Mouse (Mus musculus) heart, embryonic 11.5 days (tissue): ENCODE results near the gene Tspan11. TPM values are rescaled to one million over a fixed set of nuclear protein-coding genes. Genes with fewer than 3 reads are reported as not detected.

ENCODE experiments used
- ATAC-seq: fragments of 200-750 bp; cut with Nextera tagmentation; replicated peaks from 2 replicates; pipeline ENCODE4 v1.8.0; 2017; ENCODE audit warnings: moderate library complexity; ENCODE audit not compliant: insufficient number of reproducible peaks, low FRiP score, low TSS enrichment
- H3K27ac ChIP-seq: fragments of 300-500 bp; sonication (generic); 2 replicates; pipeline ENCODE4 v1.5.1; 2014; ENCODE audit warnings: mild to moderate bottlenecking, low read depth, low read length
- H3K27me3 ChIP-seq: fragments of 300-500 bp; sonication (generic); 2 replicates; pipeline ENCODE4 v1.6.1; 2014; ENCODE audit warnings: mild to moderate bottlenecking, low read length, mixed read lengths; ENCODE audit not compliant: control insufficient read depth, insufficient read depth
- H3K36me3 ChIP-seq: fragments of 300-500 bp; sonication (generic); 2 replicates; pipeline ENCODE4 v1.6.1; 2014; ENCODE audit warnings: mild to moderate bottlenecking, low read length, moderate library complexity, mixed read lengths; ENCODE audit not compliant: control insufficient read depth, insufficient read depth
- H3K4me1 ChIP-seq: fragments of 300-500 bp; sonication (generic); 2 replicates; pipeline ENCODE4 v1.6.1; 2014; ENCODE audit warnings: low read length; ENCODE audit not compliant: control insufficient read depth, insufficient read depth
- H3K4me2 ChIP-seq: fragments of 300-500 bp; sonication (generic); 2 replicates; pipeline ENCODE4 v1.6.1; 2014; ENCODE audit warnings: mild to moderate bottlenecking, moderate library complexity
- H3K4me3 ChIP-seq: fragments of 300-500 bp; sonication (generic); 2 replicates; pipeline ENCODE4 v1.5.1; 2014; ENCODE audit warnings: low read depth, low read length
- H3K9ac ChIP-seq: fragments of 300-500 bp; sonication (generic); 2 replicates; pipeline ENCODE4 v1.6.1; 2014; ENCODE audit warnings: mild to moderate bottlenecking, low read depth, low read length, moderate library complexity
- H3K9me3 ChIP-seq: fragments of 300-500 bp; sonication (generic); replicated peaks from 2 replicates; pipeline ENCODE4 v1.6.1; 2016; ENCODE audit warnings: low read length; ENCODE audit not compliant: control insufficient read depth
- WGBS: fragments of 180-500 bp; shearing (Covaris S2); extraction: QIAGEN DNeasy Blood & Tissue Kit; methylation state at CpG from one replicate; pipeline ENCODE4 v1.1.7; 2014; ENCODE audit not compliant: insufficient replicate concordance; 5-methylcytosine and 5-hydroxymethylcytosine counted together
- polyA plus RNA-seq: library from polyadenylated mRNA; unstranded; fragments of >200 nt; fragmentation: Nextera tagmentation; extraction: Ambion mirVana; gene quantifications from 2 replicates; pipeline ENCODE4 v1.2.1, GENCODE M21; 2014

The Tspan11 gene
- polyA plus RNA-seq, 1 experiment from 2014 or later: 2.0 TPM

DNA sequence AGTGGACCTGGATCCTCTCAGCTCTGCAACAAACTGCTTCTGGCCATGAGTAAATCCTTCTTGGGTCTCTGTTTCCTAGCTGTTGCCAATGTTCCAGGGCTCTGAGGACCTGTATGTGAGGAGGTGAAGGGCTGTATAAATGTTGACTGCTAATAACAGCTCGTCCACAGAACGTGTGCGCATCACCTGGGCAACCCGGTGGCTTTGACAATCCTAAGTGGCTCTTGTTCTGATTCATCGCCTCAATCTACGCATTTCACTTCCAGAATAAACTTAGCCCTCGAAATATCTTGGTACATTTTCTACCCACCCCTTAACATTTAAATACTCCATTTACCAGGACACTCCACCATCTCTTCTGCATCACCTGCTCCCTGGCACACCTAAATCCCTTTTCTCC lies 34.1 kb upstream of the Tspan11 start:
- ATAC-seq: no peak
- no peaks in the 10 kb centered on the region for H3K9me3 ChIP-seq
- no peak overlapping the region for H3K9ac ChIP-seq
- no peaks in the 10 kb centered on the region for H3K27me3 ChIP-seq
- H3K36me3 ChIP-seq: no peaks in the 10 kb centered on the region
- 82% methylated on average over 7 of the region's 7 CpGs for WGBS
- H3K27ac ChIP-seq: no peak overlapping the region
- 0 out of 2 replicates have a peak, but pooled peaks cover 3% of the 10 kb centered on the region for H3K4me1 ChIP-seq
- H3K4me3 ChIP-seq: no peak overlapping the region
- no peak overlapping the region for H3K4me2 ChIP-seq

DNA sequence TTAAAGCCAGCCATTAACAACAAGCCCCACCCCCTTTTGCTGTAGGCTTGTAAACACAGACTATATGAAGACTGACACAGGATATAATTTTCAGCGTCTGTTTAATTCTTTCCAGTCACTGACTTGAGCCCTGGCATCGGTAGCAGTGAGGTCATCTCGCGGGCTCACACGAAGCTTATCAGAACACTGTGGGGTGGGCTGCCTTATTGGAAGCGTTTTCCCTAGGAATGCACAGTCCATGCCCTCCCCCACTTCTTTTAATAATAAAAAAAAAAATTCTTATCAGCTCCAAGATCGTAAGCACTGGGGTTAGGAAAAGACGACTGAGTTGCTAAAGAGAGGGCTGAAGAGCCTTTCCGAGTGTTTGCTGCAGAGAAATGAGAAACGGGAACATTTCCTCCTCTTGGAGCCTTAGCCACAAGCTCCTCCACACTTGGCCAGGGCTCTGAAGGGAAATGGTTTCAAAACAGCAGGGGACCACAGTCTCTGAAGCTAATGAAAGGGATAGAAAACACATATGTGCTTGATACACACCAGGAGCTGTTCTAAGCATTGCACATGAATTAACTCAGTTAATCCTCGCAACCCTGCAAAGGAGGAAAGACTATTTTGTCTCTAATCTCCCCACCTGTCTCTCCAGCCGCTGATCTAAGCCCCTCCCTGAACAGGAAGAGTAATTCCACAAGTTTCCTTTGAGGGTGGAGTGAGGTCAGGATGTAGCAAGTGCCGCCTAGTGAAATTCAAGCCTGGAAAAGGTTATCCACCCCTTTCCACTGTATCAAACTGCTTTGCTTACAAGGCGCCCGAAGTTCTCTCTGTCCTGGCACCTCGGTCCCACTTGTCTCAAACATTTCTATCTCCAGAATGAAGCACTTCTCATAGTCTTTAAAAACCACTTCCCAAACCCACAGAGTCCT lies 33.4 kb upstream of the Tspan11 start:
- WGBS: 18% methylated on average over 16 of the region's 16 CpGs
- Histone ChIP-seq H3K4me3 (no peak overlapping the region), H3K9ac (no peak overlapping the region), H3K4me1 (0 out of 2 replicates have a peak, but pooled peaks cover 3% of the 10 kb centered on the region), H3K36me3 (no peaks in the 10 kb centered on the region), H3K4me2 (peak overlapping the region; percentile 54), H3K27me3 (no peaks in the 10 kb centered on the region), H3K27ac (peak overlapping the region; percentile 59), H3K9me3 (no peaks in the 10 kb centered on the region)
- ATAC-seq: peak; percentile 58; the same call in 1 of the 2 replicates

DNA sequence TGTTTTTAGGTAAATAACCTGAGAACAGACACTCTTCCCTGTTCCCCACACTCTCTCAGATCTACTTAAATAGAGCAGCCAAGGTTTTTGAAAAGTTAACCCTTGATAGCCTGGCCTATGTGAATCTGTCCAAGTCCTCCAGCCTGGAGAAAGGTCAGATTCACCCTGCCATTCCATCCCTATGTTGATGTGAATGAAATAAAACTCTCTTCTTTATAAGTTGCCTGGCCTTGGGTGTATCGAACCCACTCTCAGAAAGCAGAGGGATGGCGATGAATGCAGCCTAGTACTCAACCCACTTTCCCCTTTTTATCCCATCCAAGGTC lies 32.7 kb upstream of the Tspan11 start:
- Histone ChIP-seq H3K27me3 (no peaks in the 10 kb centered on the region), H3K36me3 (no peaks in the 10 kb centered on the region), H3K4me2 (peak overlapping the region; percentile 54; the same call in 1 of the 2 replicates), H3K27ac (no peak overlapping the region), H3K4me1 (0 out of 2 replicates have a peak, but pooled peaks cover 3% of the 10 kb centered on the region), H3K4me3 (no peak overlapping the region), H3K9me3 (no peaks in the 10 kb centered on the region), H3K9ac (no peak overlapping the region)
- WGBS: 86% methylated on average over 2 of the region's 2 CpGs
- no peak for ATAC-seq

DNA sequence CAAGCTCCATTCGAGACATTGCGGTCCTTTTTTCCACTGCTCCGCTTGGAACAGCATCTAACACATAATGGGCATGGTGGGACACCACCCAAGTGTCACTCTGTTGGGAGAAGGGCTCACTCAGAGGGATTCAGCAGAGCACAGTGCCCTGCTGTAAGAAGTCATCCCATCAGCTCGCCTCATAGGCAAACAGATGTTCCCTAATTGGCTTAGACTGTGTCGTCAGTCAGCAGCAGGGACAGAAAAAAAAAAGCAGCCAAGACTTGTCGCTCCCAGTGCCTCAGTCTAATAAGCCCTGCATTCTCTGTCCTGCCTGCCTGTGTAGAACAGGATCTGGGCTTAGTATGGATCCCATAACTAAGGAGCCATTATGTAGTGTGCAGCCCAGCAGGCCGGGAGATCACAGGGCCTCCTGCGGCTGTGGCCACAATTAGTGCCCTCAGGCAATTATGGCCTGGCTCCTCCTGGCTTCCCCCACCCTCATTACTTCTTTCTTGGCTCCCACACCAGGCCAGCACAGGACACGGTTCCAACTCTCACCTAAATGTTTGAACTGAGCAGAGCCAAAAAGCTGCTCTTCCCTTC lies 31.6 kb upstream of the Tspan11 start:
- no peak for ATAC-seq
- Histone ChIP-seq H3K9me3 (no peaks in the 10 kb centered on the region), H3K9ac (no peak overlapping the region), H3K4me1 (0 out of 2 replicates have a peak, but pooled peaks cover 3% of the 10 kb centered on the region), H3K4me3 (no peak overlapping the region), H3K27ac (no peak overlapping the region), H3K36me3 (no peaks in the 10 kb centered on the region), H3K27me3 (no peaks in the 10 kb centered on the region), H3K4me2 (no peak overlapping the region)
- 56% methylated on average over 9 of the region's 9 CpGs for WGBS

DNA sequence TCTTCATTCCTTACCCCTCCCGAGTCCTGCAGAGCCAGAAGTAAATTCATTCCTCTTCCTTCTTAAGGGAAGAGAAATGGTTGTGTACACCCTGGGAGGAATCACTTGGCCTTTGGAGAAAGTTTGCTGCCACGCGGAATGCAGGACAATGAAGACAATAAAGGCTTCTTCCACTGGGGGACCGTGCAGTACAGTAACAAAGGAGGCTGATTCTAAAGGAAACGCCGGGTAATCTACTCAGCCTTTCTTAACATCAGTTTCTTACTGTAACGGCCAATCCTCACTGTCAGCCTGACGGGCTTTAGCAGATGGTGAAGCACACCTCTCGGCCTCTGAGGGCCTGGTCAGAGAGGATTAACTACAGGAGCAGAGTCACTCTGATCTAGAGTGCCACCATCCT lies 25.4 kb upstream of the Tspan11 start:
- no peak overlapping the region for H3K4me3 ChIP-seq
- H3K4me2 ChIP-seq: no peak overlapping the region
- H3K4me1 ChIP-seq: no peaks in the 10 kb centered on the region
- no peaks in the 10 kb centered on the region for H3K27me3 ChIP-seq
- no peaks in the 10 kb centered on the region for H3K36me3 ChIP-seq
- no peak for ATAC-seq
- 70% methylated on average over 9 of the region's 9 CpGs for WGBS
- no peak overlapping the region for H3K27ac ChIP-seq
- no peaks in the 10 kb centered on the region for H3K9me3 ChIP-seq
- H3K9ac ChIP-seq: no peak overlapping the region

DNA sequence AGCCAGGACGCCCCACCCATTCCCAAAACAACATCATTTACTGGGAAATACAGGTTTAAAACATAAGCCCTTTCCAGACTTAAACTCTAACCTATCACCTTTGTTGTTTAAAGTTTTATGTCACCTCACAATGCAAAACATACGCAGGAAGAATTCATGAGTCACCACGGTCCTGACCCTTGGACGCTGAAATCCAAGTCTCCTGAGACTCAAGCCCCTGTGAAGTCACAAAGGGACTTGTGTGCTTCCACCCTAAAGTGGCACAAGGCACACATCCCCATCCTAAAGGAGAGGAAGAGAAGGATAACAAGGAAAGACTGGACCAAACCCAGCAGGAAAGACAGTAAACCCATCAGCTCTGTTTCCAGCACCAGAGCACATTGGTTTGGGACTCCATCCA lies 22.0 kb upstream of the Tspan11 start:
- H3K9me3 ChIP-seq: no peaks in the 10 kb centered on the region
- no peak overlapping the region for H3K4me2 ChIP-seq
- H3K4me3 ChIP-seq: no peak overlapping the region
- no peak overlapping the region for H3K9ac ChIP-seq
- WGBS: 80% methylated on average over 4 of the region's 4 CpGs
- no peak overlapping the region for H3K27ac ChIP-seq
- no peaks in the 10 kb centered on the region for H3K27me3 ChIP-seq
- ATAC-seq: no peak
- no peaks in the 10 kb centered on the region for H3K36me3 ChIP-seq
- no peaks in the 10 kb centered on the region for H3K4me1 ChIP-seq

DNA sequence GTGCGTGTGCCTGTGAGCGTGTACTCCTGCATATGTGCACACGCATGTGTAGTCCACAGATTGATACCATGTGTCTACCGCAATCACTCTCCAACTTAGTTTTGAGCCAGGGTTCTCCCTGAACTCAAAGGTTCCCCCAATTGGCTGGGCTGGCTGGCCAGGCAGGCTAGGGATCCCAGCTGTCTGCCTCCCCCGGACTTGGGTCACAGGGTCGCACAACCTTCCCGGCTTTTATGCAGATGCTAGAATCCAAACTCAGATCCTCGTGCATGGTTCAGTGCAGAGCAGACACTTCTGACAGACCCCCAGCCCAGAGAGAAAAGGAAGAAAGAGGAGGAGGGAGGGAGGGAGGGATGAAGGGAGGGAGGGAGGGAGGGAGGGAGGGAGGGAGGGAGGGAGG lies 18.8 kb upstream of the Tspan11 start:
- no peak overlapping the region for H3K4me2 ChIP-seq
- H3K27me3 ChIP-seq: no peaks in the 10 kb centered on the region
- no peak for ATAC-seq
- WGBS: 69% methylated on average over 8 of the region's 8 CpGs
- H3K9ac ChIP-seq: no peak overlapping the region
- no peaks in the 10 kb centered on the region for H3K4me1 ChIP-seq
- H3K36me3 ChIP-seq: no peaks in the 10 kb centered on the region
- no peaks in the 10 kb centered on the region; the same call in 1 of the 2 replicates for H3K9me3 ChIP-seq
- H3K4me3 ChIP-seq: no peak overlapping the region
- no peak overlapping the region for H3K27ac ChIP-seq

DNA sequence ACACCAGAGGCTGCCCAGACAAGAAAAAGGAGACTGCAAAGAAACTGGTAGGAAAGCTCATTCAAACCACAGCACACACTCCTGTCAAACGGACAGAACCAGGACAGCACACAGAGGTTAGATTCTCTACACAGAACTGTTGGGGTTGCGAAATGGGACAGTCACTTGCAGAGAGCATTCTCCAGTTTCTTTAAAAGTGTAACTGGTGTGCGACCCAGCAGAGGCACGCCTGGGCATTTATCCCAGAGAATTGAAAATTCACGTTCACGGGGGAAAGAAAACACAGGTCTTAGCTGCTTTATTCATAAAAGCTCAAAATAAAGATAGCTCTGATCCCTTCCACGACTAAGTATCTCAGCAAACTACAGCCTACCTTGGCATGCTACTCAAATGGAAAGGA lies 18.3 kb upstream of the Tspan11 start:
- no peaks in the 10 kb centered on the region for H3K36me3 ChIP-seq
- no peaks in the 10 kb centered on the region for H3K27me3 ChIP-seq
- no peaks in the 10 kb centered on the region; the same call in 1 of the 2 replicates for H3K9me3 ChIP-seq
- no peak overlapping the region for H3K4me2 ChIP-seq
- WGBS: 78% methylated on average over 7 of the region's 7 CpGs
- no peak overlapping the region for H3K4me3 ChIP-seq
- H3K27ac ChIP-seq: no peak overlapping the region
- H3K9ac ChIP-seq: no peak overlapping the region
- no peaks in the 10 kb centered on the region for H3K4me1 ChIP-seq
- no peak for ATAC-seq
